Mouse (Mus musculus) cerebellum, adult 8-10 months (tissue): ENCODE data around the gene Gm3752.
"Not testable (repeated sequence)": the region's sequence is repeated elsewhere in the genome, so short reads cannot be mapped to it uniquely, and the experiment has no call there.

Experiments used
- DNase-seq: peaks from one replicate; pipeline ENCODE4 v3.0.0; 2022

Gm3752 gene

GRCm38 (mm10) chr14:7483662-7484061, at the start of gene Gm3752:
Gm3752 (minus strand) TSS chr14:7483762.
- DNase-seq = not testable (repeated sequence)

- DNase-seq = not testable (repeated sequence)
These were observed 5.2 kb upstream of the Gm3752 start for GRCm38 (mm10) chr14:7488731-7489130.

- not testable (repeated sequence) for DNase-seq
These were observed 32.7 kb downstream of the Gm3752 start, which contains the start of gene Gm3755 for GRCm38 (mm10) chr14:7450817-7451216. Gm3755 (minus strand) TSS chr14:7450917.

GRCm38 (mm10) chr14:7422496-7422895, 61.1 kb downstream of the Gm3752 start:
- not testable (repeated sequence) for DNase-seq
